Mouse (Mus musculus) forebrain, embryonic 15.5 days (tissue): ENCODE results near the gene H2-M10.2. TPM values are rescaled to one million over a fixed set of nuclear protein-coding genes. Genes with fewer than 3 reads are reported as not detected.
"Not testable (repeated sequence)": the region's sequence is repeated elsewhere in the genome, so short reads cannot be mapped to it uniquely, and the experiment has no call there.

Experiments
- ATAC-seq: fragments of 200-750 bp; cut with Nextera tagmentation; replicated peaks from 2 replicates; pipeline ENCODE4 v1.8.0; 2017; ENCODE audit warnings: mild to moderate bottlenecking, moderate TSS enrichment, moderate library complexity
- H3K27ac ChIP-seq: fragments of 300-500 bp; sonication (generic); replicated peaks from 2 replicates; pipeline ENCODE4 v1.5.1; 2015; ENCODE audit warnings: mild to moderate bottlenecking, inconsistent platforms
- H3K27me3 ChIP-seq: fragments of 300-500 bp; sonication (generic); 2 replicates; pipeline ENCODE4 v1.6.1; 2015; ENCODE audit warnings: inconsistent platforms
- H3K36me3 ChIP-seq: fragments of 300-500 bp; sonication (generic); 2 replicates; pipeline ENCODE4 v1.6.1; 2015; ENCODE audit warnings: mild to moderate bottlenecking, inconsistent platforms
- H3K4me1 ChIP-seq: fragments of 300-500 bp; sonication (generic); 2 replicates; pipeline ENCODE4 v1.6.1; 2015; ENCODE audit warnings: inconsistent platforms
- H3K4me2 ChIP-seq: fragments of 300-500 bp; sonication (generic); replicated peaks from 2 replicates; pipeline ENCODE4 v1.6.1; 2015; ENCODE audit warnings: mild to moderate bottlenecking, inconsistent platforms
- H3K4me3 ChIP-seq: fragments of 300-500 bp; sonication (generic); 2 replicates; pipeline ENCODE4 v1.5.1; 2015; ENCODE audit warnings: mild to moderate bottlenecking, inconsistent platforms
- H3K9ac ChIP-seq: fragments of 300-500 bp; sonication (generic); replicated peaks from 2 replicates; pipeline ENCODE4 v1.6.1; 2015; ENCODE audit warnings: mild to moderate bottlenecking, inconsistent platforms
- H3K9me3 ChIP-seq: fragments of 300-500 bp; sonication (generic); 2 replicates; pipeline ENCODE4 v1.6.1; 2016; ENCODE audit warnings: inconsistent platforms
- WGBS: fragments of 180-500 bp; shearing (Covaris S2); methylation state at CpG from one replicate; pipeline ENCODE4 v1.1.7; 2015; ENCODE audit warnings: mixed read lengths; 5-methylcytosine and 5-hydroxymethylcytosine counted together
- polyA plus RNA-seq: library from polyadenylated mRNA; unstranded; fragments of >200 nt; fragmentation: Nextera tagmentation; extraction: Ambion mirVana; gene quantifications from 2 replicates; pipeline ENCODE4 v1.2.1, GENCODE M21; 2015

H2-M10.2 gene
- polyA plus RNA-seq, 1 experiment from 2014 or later: not detected

DNA sequence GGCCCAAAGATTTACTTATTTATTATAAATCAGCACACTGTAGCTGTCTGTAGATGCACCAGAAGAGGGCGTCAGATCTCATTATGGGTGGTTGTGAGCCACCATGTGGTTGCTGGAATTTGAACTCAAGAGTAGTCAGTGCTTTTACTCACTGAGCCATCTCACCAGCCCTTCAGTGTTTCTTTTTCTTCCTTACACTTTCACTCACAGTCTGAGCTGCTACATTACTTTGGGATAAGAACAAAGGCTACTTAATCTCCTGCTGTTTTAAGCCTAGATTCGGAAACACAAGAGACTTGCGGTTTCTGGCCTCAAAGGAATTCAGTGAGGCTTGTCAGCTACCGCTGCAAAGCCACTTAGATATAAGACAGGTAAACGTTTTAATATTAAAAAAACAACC lies 42.3 kb downstream of the H2-M10.2 start:
- H3K4me2 ChIP-seq: no peak overlapping the region
- ATAC-seq: no peak
- H3K4me1 ChIP-seq: no peaks in the 10 kb centered on the region
- H3K27ac ChIP-seq: no peak overlapping the region
- H3K36me3 ChIP-seq: no peaks in the 10 kb centered on the region
- H3K4me3 ChIP-seq: no peak overlapping the region
- no peaks in the 10 kb centered on the region for H3K9me3 ChIP-seq
- no peak overlapping the region for H3K9ac ChIP-seq
- H3K27me3 ChIP-seq: peaks cover 5% of the 10 kb centered on the region; the same call in 1 of the 2 replicates
- WGBS: 11% methylated on average over 5 of the region's 5 CpGs

DNA sequence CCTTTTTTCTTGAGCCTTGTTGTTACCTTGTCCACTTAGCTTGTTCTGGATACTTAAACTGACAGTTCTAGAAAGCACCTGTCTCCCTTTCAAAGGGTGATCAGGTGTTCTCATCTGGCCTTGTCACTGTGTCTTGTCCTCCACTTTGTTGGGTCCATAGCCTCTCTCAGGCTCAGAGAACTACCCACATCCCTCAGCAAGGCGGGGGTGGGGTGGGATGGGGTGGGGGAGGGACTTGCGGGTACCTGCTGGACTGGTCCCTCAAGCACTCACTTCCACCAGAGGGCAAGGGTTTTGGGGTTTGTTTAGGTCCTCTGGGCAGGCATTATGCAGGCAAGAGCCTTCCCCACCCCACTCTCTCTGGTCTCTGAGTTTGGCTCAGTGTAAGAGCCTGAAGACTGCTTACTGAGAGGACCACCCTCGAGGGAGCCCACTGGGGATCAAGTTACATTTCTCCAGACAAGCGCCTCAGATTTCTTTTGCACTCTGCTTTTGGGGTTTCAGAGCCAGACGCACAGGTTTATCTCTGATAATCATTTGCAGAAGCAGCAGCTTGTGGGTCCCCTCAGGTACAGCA lies 45.6 kb downstream of the H2-M10.2 start:
- Histone ChIP-seq H3K4me3 (no peak overlapping the region), H3K9ac (no peak overlapping the region), H3K4me2 (no peak overlapping the region), H3K9me3 (no peaks in the 10 kb centered on the region), H3K27ac (no peak overlapping the region), H3K36me3 (no peaks in the 10 kb centered on the region), H3K27me3 (peaks cover 13% of the 10 kb centered on the region; the same call in 1 of the 2 replicates), H3K4me1 (peaks cover 7% of the 10 kb centered on the region)
- WGBS: 13% methylated on average over 5 of the region's 5 CpGs
- ATAC-seq: no peak

DNA sequence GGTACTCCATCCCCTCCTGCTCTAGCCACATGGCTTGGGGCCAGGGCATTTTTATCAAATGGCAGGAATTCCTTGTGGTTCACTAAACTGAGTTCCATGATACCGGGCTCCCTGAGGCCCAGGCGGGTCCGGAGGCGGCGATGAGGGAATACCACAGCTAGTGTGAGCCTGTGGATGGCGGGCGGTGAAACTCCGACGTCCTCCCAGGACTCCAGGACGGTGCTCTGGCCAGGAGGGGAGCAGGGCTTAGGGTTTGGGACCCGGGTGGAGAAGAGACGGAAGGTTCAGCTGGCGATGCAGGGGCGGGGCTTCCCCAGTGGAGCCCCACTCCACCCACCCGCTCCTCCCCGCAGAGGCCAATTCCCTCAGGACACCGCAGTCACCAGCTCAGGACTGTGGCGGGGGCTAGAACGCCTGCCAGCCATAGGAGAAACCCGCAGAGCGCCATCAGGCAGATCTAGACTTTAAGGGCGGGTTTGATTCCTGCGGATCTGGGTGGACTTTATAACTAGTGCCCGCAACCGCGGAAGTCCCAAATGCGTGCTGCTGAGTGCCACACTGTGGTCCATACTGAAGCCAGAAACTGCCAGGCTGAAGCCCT lies 48.9 kb downstream of the H2-M10.2 start:
- no peaks in the 10 kb centered on the region for H3K9me3 ChIP-seq
- peaks cover 7% of the 10 kb centered on the region for H3K4me1 ChIP-seq
- H3K27me3 ChIP-seq: peaks cover 19% of the 10 kb centered on the region; the same call in 1 of the 2 replicates
- ATAC-seq: 0 out of 2 replicates have a peak, but pooled peaks have one; percentile 16
- no peaks in the 10 kb centered on the region for H3K36me3 ChIP-seq
- peak overlapping the region; percentile 42 for H3K9ac ChIP-seq
- 2% methylated on average over 27 of the region's 27 CpGs for WGBS
- H3K4me2 ChIP-seq: peak overlapping the region; percentile 60
- peak overlapping the region; percentile 32 for H3K4me3 ChIP-seq
- no peak overlapping the region for H3K27ac ChIP-seq

DNA sequence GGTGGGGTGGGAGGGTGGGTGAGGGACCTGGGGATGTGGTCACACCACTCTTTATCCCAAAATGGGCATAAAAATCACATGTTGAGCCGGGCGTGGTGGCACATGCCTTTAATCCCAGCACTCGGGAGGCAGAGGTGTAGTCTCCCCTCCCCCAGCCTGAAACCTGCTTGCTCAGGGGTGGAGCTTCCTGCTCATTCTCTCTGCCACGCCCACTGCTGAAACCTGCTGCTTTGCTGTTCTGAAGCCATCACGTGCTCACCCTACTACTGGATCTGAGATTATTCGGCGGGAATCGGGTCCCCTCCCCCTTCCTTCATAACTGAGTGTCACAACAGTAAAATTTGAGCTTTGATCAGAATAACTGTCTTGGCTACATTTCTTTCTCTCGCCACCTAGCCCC lies 51.0 kb downstream of the H2-M10.2 start:
- H3K36me3 ChIP-seq, H3K9ac ChIP-seq, H3K9me3 ChIP-seq, H3K27ac ChIP-seq, ATAC-seq, H3K4me3 ChIP-seq, H3K4me1 ChIP-seq, H3K4me2 ChIP-seq: not testable (repeated sequence)
- 29% methylated on average over 8 of the region's 9 CpGs for WGBS
- peaks cover 21% of the 10 kb centered on the region for H3K27me3 ChIP-seq

Other genes starting within 250 kb of the H2-M10.2 start
- gene H2-T22, start 243.7 kb downstream of the H2-M10.2 start, polyA plus RNA-seq: 5.8 and 5.9 TPM in 2 replicates
- not detected in 2 replicates for gene Gm6034, start 243.5 kb downstream of the H2-M10.2 start, polyA plus RNA-seq
- not detected in 2 replicates for gene Gm11127, start 228.1 kb downstream of the H2-M10.2 start, polyA plus RNA-seq
- gene Gm19684, start 164.8 kb downstream of the H2-M10.2 start, polyA plus RNA-seq: not detected in 2 replicates
- gene Gm7030, start 157.1 kb downstream of the H2-M10.2 start, polyA plus RNA-seq: not detected in 2 replicates
- not detected in 2 replicates for gene Gm8909, start 118.0 kb downstream of the H2-M10.2 start, polyA plus RNA-seq
- not detected in 2 replicates for gene H2-T3, start 96.2 kb downstream of the H2-M10.2 start, polyA plus RNA-seq
- 101 and 105 TPM in 2 replicates for gene Rpp21, start 28.4 kb downstream of the H2-M10.2 start, polyA plus RNA-seq
- 25.7 and 26.4 TPM in 2 replicates for gene Trim39, start 14.2 kb downstream of the H2-M10.2 start, polyA plus RNA-seq
- not detected in 2 replicates for gene H2-M10.1, start 39.7 kb upstream of the H2-M10.2 start, polyA plus RNA-seq
- not detected in 2 replicates for gene H2-M10.3, start 81.9 kb upstream of the H2-M10.2 start, polyA plus RNA-seq
- not detected in 2 replicates for gene H2-M10.4, start 175.8 kb upstream of the H2-M10.2 start, polyA plus RNA-seq